Mouse (Mus musculus) liver, embryonic 14.5 days (tissue): ENCODE measurements around the gene Ms4a6b.

ENCODE experiments used
- CTCF ChIP-seq: IDR thresholded peaks from 2 replicates; pipeline ENCODE4 v1.5.1; 2016; ENCODE audit warnings: antibody characterized with exemption, low read depth, control low read depth
- EP300 ChIP-seq: IDR thresholded peaks from 2 replicates; pipeline ENCODE4 v1.6.1; 2016; ENCODE audit warnings: antibody characterized with exemption, low read depth

- no peak for TF ChIP-seq EP300
- TF ChIP-seq CTCF = no peak
Observed at GRCm38 (mm10) chr19:11501326-11501725, 15.0 kb upstream of the Ms4a6b start.
